Mouse (Mus musculus): ENCODE results near the gene Vps37b. TPM values are rescaled to one million over a fixed set of nuclear protein-coding genes. Genes with fewer than 3 reads are reported as not detected.
A peak's percentile ranks its signal among the peaks of the same experiment; 100 is the strongest.

Vps37b gene
- polyA plus RNA-seq, 1 experiment from 2014 or later, result 27.6 TPM

GRCm38 (mm10) chr5:124028680-124029079, 3.4 kb downstream of the Vps37b start:
- ATAC-seq (ENCODE audit: low FRiP score, low TSS enrichment), result no peak
- Histone ChIP-seq H3K4me1 (ENCODE audit: control insufficient read depth, insufficient read depth, low read length) (peaks cover 53% of the 10 kb centered on the region), H3K9me3 (ENCODE audit: control insufficient read depth, low read length) (no peaks in the 10 kb centered on the region), H3K4me2 (replicated peaks; ENCODE audit: low read depth, low read length) (no peak overlapping the region), H3K9ac (ENCODE audit: low read depth, low read length) (no peak overlapping the region), H3K4me3 (ENCODE audit: low read length) (no peak overlapping the region), H3K27ac (ENCODE audit: low read depth, low read length) (no peak overlapping the region), H3K27me3 (ENCODE audit: control insufficient read depth, insufficient read depth, low read length) (no peaks in the 10 kb centered on the region), H3K36me3 (ENCODE audit: control insufficient read depth, insufficient read depth, low read length) (no peaks in the 10 kb centered on the region; the same call in 1 of the 2 replicates)
- 71% methylated on average over 7 of the region's 7 CpGs for WGBS

GRCm38 (mm10) chr5:124027702-124028470, 4.2 kb downstream of the Vps37b start:
- WGBS, result 80% methylated on average over 19 of the region's 19 CpGs
- H3K9me3 ChIP-seq (ENCODE audit: control insufficient read depth, low read length), result no peaks in the 10 kb centered on the region
- H3K4me2 ChIP-seq (replicated peaks; ENCODE audit: low read depth, low read length), result no peak overlapping the region
- H3K27me3 ChIP-seq (ENCODE audit: control insufficient read depth, insufficient read depth, low read length), result no peaks in the 10 kb centered on the region
- H3K9ac ChIP-seq (ENCODE audit: low read depth, low read length), result 0 out of 2 replicates have a peak overlapping the region, but pooled peaks have one; percentile 18
- ATAC-seq (ENCODE audit: low FRiP score, low TSS enrichment), result no peak
- peaks cover 53% of the 10 kb centered on the region for H3K4me1 ChIP-seq (ENCODE audit: control insufficient read depth, insufficient read depth, low read length)
- H3K36me3 ChIP-seq (ENCODE audit: control insufficient read depth, insufficient read depth, low read length), result no peaks in the 10 kb centered on the region; the same call in 1 of the 2 replicates
- no peak overlapping the region; the same call in 1 of the 2 replicates for H3K27ac ChIP-seq (ENCODE audit: low read depth, low read length)
- H3K4me3 ChIP-seq (ENCODE audit: low read length), result no peak overlapping the region

GRCm38 (mm10) chr5:124026568-124026967, 5.5 kb downstream of the Vps37b start:
- no peaks in the 10 kb centered on the region; the same call in 1 of the 2 replicates for H3K36me3 ChIP-seq (ENCODE audit: control insufficient read depth, insufficient read depth, low read length)
- H3K4me1 ChIP-seq (ENCODE audit: control insufficient read depth, insufficient read depth, low read length), result peaks cover 53% of the 10 kb centered on the region
- H3K27ac ChIP-seq (ENCODE audit: low read depth, low read length), result no peak overlapping the region
- H3K4me3 ChIP-seq (ENCODE audit: low read length), result no peak overlapping the region
- 73% methylated on average over 5 of the region's 5 CpGs for WGBS
- no peak overlapping the region for H3K4me2 ChIP-seq (replicated peaks; ENCODE audit: low read depth, low read length)
- no peaks in the 10 kb centered on the region for H3K27me3 ChIP-seq (ENCODE audit: control insufficient read depth, insufficient read depth, low read length)
- ATAC-seq (ENCODE audit: low FRiP score, low TSS enrichment), result no peak
- H3K9ac ChIP-seq (ENCODE audit: low read depth, low read length), result no peak overlapping the region
- H3K9me3 ChIP-seq (ENCODE audit: control insufficient read depth, low read length), result no peaks in the 10 kb centered on the region

- Histone ChIP-seq H3K4me2 (replicated peaks; ENCODE audit: low read depth, low read length) (no peak overlapping the region), H3K9me3 (ENCODE audit: control insufficient read depth, low read length) (no peaks in the 10 kb centered on the region), H3K36me3 (ENCODE audit: control insufficient read depth, insufficient read depth, low read length) (no peaks in the 10 kb centered on the region; the same call in 1 of the 2 replicates), H3K4me1 (ENCODE audit: control insufficient read depth, insufficient read depth, low read length) (peaks cover 53% of the 10 kb centered on the region), H3K4me3 (ENCODE audit: low read length) (no peak overlapping the region), H3K27me3 (ENCODE audit: control insufficient read depth, insufficient read depth, low read length) (no peaks in the 10 kb centered on the region), H3K27ac (ENCODE audit: low read depth, low read length) (no peak overlapping the region; the same call in 1 of the 2 replicates), H3K9ac (ENCODE audit: low read depth, low read length) (no peak overlapping the region)
- ATAC-seq (ENCODE audit: low FRiP score, low TSS enrichment), result peak; percentile 30; the same call in 1 of the 2 replicates
- 77% methylated on average over 15 of the region's 15 CpGs for WGBS
Measured at GRCm38 (mm10) chr5:124025587-124026441, 6.3 kb downstream of the Vps37b start.

- Histone ChIP-seq H3K27me3 (ENCODE audit: control insufficient read depth, insufficient read depth, low read length) (no peaks in the 10 kb centered on the region), H3K27ac (ENCODE audit: low read depth, low read length) (peak overlapping the region; percentile 47), H3K36me3 (ENCODE audit: control insufficient read depth, insufficient read depth, low read length) (no peaks in the 10 kb centered on the region; the same call in 1 of the 2 replicates), H3K4me3 (ENCODE audit: low read length) (no peak overlapping the region), H3K9ac (ENCODE audit: low read depth, low read length) (no peak overlapping the region), H3K4me1 (ENCODE audit: control insufficient read depth, insufficient read depth, low read length) (peaks cover 47% of the 10 kb centered on the region), H3K9me3 (ENCODE audit: control insufficient read depth, low read length) (no peaks in the 10 kb centered on the region), H3K4me2 (replicated peaks; ENCODE audit: low read depth, low read length) (no peak overlapping the region)
- ATAC-seq (ENCODE audit: low FRiP score, low TSS enrichment), result peak; percentile 13
- WGBS, result 31% methylated on average over 9 of the region's 9 CpGs
Measured at GRCm38 (mm10) chr5:124025146-124025545, 6.9 kb downstream of the Vps37b start.

GRCm38 (mm10) chr5:124024677-124025076, 7.4 kb downstream of the Vps37b start:
- Histone ChIP-seq H3K4me3 (ENCODE audit: low read length) (no peak overlapping the region), H3K27ac (ENCODE audit: low read depth, low read length) (peak overlapping the region; percentile 47), H3K4me2 (replicated peaks; ENCODE audit: low read depth, low read length) (no peak overlapping the region), H3K9ac (ENCODE audit: low read depth, low read length) (no peak overlapping the region), H3K27me3 (ENCODE audit: control insufficient read depth, insufficient read depth, low read length) (no peaks in the 10 kb centered on the region), H3K36me3 (ENCODE audit: control insufficient read depth, insufficient read depth, low read length) (no peaks in the 10 kb centered on the region; the same call in 1 of the 2 replicates), H3K9me3 (ENCODE audit: control insufficient read depth, low read length) (no peaks in the 10 kb centered on the region), H3K4me1 (ENCODE audit: control insufficient read depth, insufficient read depth, low read length) (peaks cover 42% of the 10 kb centered on the region)
- ATAC-seq (ENCODE audit: low FRiP score, low TSS enrichment), result no peak; the same call in 1 of the 2 replicates
- WGBS, result 63% methylated on average over 6 of the region's 6 CpGs

- H3K4me2 ChIP-seq (replicated peaks; ENCODE audit: low read depth, low read length), result no peak overlapping the region
- no peaks in the 10 kb centered on the region for H3K9me3 ChIP-seq (ENCODE audit: control insufficient read depth, low read length)
- ATAC-seq (ENCODE audit: low FRiP score, low TSS enrichment), result no peak
- no peak overlapping the region for H3K27ac ChIP-seq (ENCODE audit: low read depth, low read length)
- H3K4me1 ChIP-seq (ENCODE audit: control insufficient read depth, insufficient read depth, low read length), result peaks cover 46% of the 10 kb centered on the region
- H3K9ac ChIP-seq (ENCODE audit: low read depth, low read length), result no peak overlapping the region
- no peaks in the 10 kb centered on the region for H3K27me3 ChIP-seq (ENCODE audit: control insufficient read depth, insufficient read depth, low read length)
- H3K36me3 ChIP-seq (ENCODE audit: control insufficient read depth, insufficient read depth, low read length), result no peaks in the 10 kb centered on the region; the same call in 1 of the 2 replicates
- H3K4me3 ChIP-seq (ENCODE audit: low read length), result no peak overlapping the region
- WGBS, result 74% methylated on average over 7 of the region's 7 CpGs
Measured at GRCm38 (mm10) chr5:124022365-124022764, 9.7 kb downstream of the Vps37b start.

- WGBS, result 92% methylated on average over 11 of the region's 11 CpGs
- no peak overlapping the region for H3K27ac ChIP-seq (ENCODE audit: low read depth, low read length)
Measured at GRCm38 (mm10) chr5:124021701-124022100, 10.4 kb downstream of the Vps37b start.

More at GRCm38 (mm10) chr5:124021701-124022100, 10.4 kb downstream of the Vps37b start:
- ATAC-seq (ENCODE audit: low FRiP score, low TSS enrichment), result no peak
- Histone ChIP-seq H3K9ac (ENCODE audit: low read depth, low read length) (no peak overlapping the region), H3K36me3 (ENCODE audit: control insufficient read depth, insufficient read depth, low read length) (no peaks in the 10 kb centered on the region; the same call in 1 of the 2 replicates), H3K4me3 (ENCODE audit: low read length) (no peak overlapping the region), H3K9me3 (ENCODE audit: control insufficient read depth, low read length) (no peaks in the 10 kb centered on the region), H3K27me3 (ENCODE audit: control insufficient read depth, insufficient read depth, low read length) (no peaks in the 10 kb centered on the region), H3K4me2 (replicated peaks; ENCODE audit: low read depth, low read length) (no peak overlapping the region), H3K4me1 (ENCODE audit: control insufficient read depth, insufficient read depth, low read length) (peaks cover 52% of the 10 kb centered on the region)

Data from kidney, embryonic 14.5 days (tissue).